Mouse (Mus musculus): ENCODE data around the gene Tk1. TPM values are rescaled to one million over a fixed set of nuclear protein-coding genes. Genes with fewer than 3 reads are reported as not detected.
"Not testable (repeated sequence)": the region's sequence is repeated elsewhere in the genome, so short reads cannot be mapped to it uniquely, and the experiment has no call there.

Gene Tk1
- polyA plus RNA-seq, 1 experiment from 2014 or later, result 12.4 TPM

DNA sequence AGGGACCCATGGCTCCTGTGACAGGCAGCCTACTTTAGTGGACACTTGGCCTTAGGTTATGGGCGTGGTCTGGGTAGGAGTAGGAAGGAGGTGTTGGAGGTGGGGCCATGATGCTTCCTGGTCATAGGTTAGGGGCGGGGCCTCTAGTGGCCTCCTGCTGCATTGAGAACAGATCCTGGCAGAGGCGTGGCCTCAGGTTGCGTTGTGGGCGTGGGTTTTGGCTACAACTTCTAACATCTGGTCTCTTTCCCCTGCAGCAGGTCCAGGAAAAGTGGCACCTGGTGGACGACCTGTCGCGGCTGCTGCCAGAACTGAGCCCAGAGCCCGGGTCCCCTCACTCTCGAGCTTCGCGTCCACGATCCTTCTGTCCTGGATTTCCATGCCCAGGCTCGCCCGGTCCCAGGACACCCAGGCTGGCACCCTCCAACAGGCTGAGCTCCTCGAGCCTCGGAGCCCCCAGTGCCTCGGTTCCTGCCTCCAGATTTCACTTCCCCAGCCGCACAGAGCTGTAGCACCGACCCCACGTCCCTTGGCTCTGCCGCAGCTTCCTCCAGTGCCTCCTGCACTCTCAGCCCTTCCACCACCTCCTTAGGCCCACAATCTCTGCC is 33.5 kb downstream of the Tk1 start:
- Histone ChIP-seq H3K36me3 (ENCODE audit: insufficient read depth, low read length) (no peaks in the 10 kb centered on the region), H3K4me1 (ENCODE audit: insufficient read depth, low read depth, low read length) (0 out of 2 replicates have a peak, but pooled peaks cover 2% of the 10 kb centered on the region), H3K9ac (replicated peaks; ENCODE audit: low read depth) (no peak overlapping the region), H3K27me3 (replicated peaks; ENCODE audit: insufficient read depth, low read length) (no peaks in the 10 kb centered on the region), H3K27ac (ENCODE audit: low read length) (peak overlapping the region; percentile 20; the same call in 1 of the 2 replicates), H3K4me2 (replicated peaks; ENCODE audit: low read depth, low read length) (peak overlapping the region; percentile 49), H3K4me3 (ENCODE audit: low read depth, low read length) (peak overlapping the region; percentile 12; the same call in 1 of the 2 replicates), H3K9me3 (ENCODE audit: low read length) (no peaks in the 10 kb centered on the region)
- TF ChIP-seq EP300 (IDR thresholded peaks at IDR 0.05) (no peak), CTCF (IDR thresholded peaks at IDR 0.05) (peak; percentile 32; the same call in 1 of the 2 replicates)
- peak; percentile 89 for ATAC-seq
- 12% methylated on average over 22 of the region's 22 CpGs for WGBS
- peak; percentile 96 for DNase-seq (ENCODE audit: low spot score)

DNA sequence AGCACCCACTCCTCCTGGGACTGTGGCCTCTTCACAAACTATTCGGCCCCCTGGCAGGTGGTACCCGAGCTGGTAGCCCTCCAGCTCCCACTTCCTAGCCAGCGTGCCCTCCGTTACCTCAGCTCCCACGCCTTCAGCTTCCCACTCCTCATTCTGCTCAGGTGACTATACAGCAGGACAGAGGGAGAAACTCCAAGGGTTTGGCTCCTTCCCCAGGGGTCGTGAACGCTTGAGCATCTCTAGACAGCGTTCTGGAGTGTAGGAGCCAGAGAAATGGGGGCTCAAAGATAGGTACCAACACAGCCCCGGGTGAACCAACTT is 34.5 kb downstream of the Tk1 start:
- Histone ChIP-seq H3K4me1 (ENCODE audit: insufficient read depth, low read depth, low read length) (0 out of 2 replicates have a peak, but pooled peaks cover 2% of the 10 kb centered on the region), H3K36me3 (ENCODE audit: insufficient read depth, low read length) (no peaks in the 10 kb centered on the region), H3K27ac (ENCODE audit: low read length) (no peak overlapping the region), H3K4me2 (replicated peaks; ENCODE audit: low read depth, low read length) (no peak overlapping the region), H3K4me3 (ENCODE audit: low read depth, low read length) (no peak overlapping the region), H3K9me3 (ENCODE audit: low read length) (no peaks in the 10 kb centered on the region), H3K9ac (replicated peaks; ENCODE audit: low read depth) (no peak overlapping the region), H3K27me3 (replicated peaks; ENCODE audit: insufficient read depth, low read length) (no peaks in the 10 kb centered on the region)
- DNase-seq (ENCODE audit: low spot score) (no peak), ATAC-seq (no peak)
- TF ChIP-seq EP300 (IDR thresholded peaks at IDR 0.05), result no peak
- TF ChIP-seq CTCF (IDR thresholded peaks at IDR 0.05), result no peak
- 91% methylated on average over 9 of the region's 9 CpGs for WGBS

DNA sequence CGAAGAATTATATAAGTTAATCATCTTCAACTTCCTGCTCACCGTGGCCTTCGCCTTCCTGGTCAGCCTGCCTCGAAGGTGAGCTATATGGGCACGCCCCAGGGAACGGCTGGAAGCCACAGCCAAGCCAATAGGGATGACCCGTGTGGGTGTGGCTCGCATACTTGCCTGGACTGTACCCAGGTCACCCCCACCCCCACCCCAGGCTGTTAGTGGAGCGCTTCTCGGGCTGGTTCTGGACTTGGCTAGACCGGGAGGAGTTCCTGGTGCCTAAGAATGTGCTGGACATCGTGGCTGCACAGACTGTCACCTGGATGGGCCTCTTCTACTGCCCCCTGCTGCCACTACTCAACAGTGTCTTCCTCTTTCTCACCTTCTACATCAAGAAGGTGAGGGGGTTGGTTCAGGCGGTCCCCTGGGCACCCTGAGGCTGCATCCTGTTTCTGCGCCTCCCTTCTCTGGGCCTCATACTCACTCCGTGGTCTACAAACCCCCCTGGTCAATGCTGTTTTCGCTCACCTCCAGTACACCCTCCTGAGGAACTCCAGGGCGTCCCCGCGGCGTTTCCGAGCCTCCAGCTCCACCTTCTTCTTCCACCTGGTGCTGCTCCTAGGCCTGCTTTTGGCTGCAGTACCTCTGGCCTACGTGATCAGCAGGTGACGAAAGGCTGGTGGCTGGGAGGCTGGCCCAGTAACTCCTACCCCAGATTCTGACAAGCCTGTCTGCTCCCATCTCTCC is 35.0 kb downstream of the Tk1 start:
- Histone ChIP-seq H3K4me3 (ENCODE audit: low read depth, low read length) (0 out of 2 replicates have a peak overlapping the region, but pooled peaks have one; percentile 5), H3K4me1 (ENCODE audit: insufficient read depth, low read depth, low read length) (0 out of 2 replicates have a peak, but pooled peaks cover 2% of the 10 kb centered on the region), H3K4me2 (replicated peaks; ENCODE audit: low read depth, low read length) (peak overlapping the region; percentile 52), H3K9ac (replicated peaks; ENCODE audit: low read depth) (no peak overlapping the region), H3K36me3 (ENCODE audit: insufficient read depth, low read length) (no peaks in the 10 kb centered on the region), H3K27me3 (replicated peaks; ENCODE audit: insufficient read depth, low read length) (no peaks in the 10 kb centered on the region), H3K27ac (ENCODE audit: low read length) (0 out of 2 replicates have a peak overlapping the region, but pooled peaks have one; percentile 38), H3K9me3 (ENCODE audit: low read length) (no peaks in the 10 kb centered on the region)
- 35% methylated on average over 20 of the region's 23 CpGs for WGBS
- TF ChIP-seq EP300 (IDR thresholded peaks at IDR 0.05), result no peak
- peak; percentile 48 for TF ChIP-seq CTCF (IDR thresholded peaks at IDR 0.05)
- ATAC-seq (peak; percentile 73), DNase-seq (ENCODE audit: low spot score) (peak; percentile 70)

DNA sequence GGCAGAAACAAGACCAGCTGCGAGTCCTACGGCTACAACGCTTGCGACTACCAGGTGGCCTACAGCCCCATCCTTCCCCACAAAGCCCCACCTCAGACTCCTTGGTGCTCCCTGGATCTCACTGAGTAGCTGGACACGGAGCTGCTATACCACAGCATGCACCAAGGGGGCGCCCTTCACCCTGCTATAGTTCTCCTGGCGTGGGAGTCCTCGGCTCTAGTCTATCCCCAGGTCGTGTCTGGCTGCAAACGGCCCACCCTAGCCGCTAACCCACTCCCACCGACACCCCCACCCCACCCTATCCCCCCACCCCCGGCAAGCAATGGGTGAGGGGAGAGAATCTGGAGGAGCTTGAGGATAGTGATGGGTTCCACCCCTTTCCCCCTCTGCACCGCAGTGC is 35.6 kb downstream of the Tk1 start:
- Histone ChIP-seq H3K9me3 (ENCODE audit: low read length) (no peaks in the 10 kb centered on the region), H3K4me2 (replicated peaks; ENCODE audit: low read depth, low read length) (peak overlapping the region; percentile 52), H3K9ac (replicated peaks; ENCODE audit: low read depth) (no peak overlapping the region), H3K27me3 (replicated peaks; ENCODE audit: insufficient read depth, low read length) (no peaks in the 10 kb centered on the region), H3K27ac (ENCODE audit: low read length) (0 out of 2 replicates have a peak overlapping the region, but pooled peaks have one; percentile 38), H3K36me3 (ENCODE audit: insufficient read depth, low read length) (no peaks in the 10 kb centered on the region), H3K4me3 (ENCODE audit: low read depth, low read length) (0 out of 2 replicates have a peak overlapping the region, but pooled peaks have one; percentile 5), H3K4me1 (ENCODE audit: insufficient read depth, low read depth, low read length) (0 out of 2 replicates have a peak, but pooled peaks cover 2% of the 10 kb centered on the region)
- 5% methylated on average over 14 of the region's 14 CpGs for WGBS
- ATAC-seq, result peak; percentile 51
- TF ChIP-seq EP300 (IDR thresholded peaks at IDR 0.05) (no peak), CTCF (IDR thresholded peaks at IDR 0.05) (peak; percentile 89)
- DNase-seq (ENCODE audit: low spot score), result peak; percentile 79

DNA sequence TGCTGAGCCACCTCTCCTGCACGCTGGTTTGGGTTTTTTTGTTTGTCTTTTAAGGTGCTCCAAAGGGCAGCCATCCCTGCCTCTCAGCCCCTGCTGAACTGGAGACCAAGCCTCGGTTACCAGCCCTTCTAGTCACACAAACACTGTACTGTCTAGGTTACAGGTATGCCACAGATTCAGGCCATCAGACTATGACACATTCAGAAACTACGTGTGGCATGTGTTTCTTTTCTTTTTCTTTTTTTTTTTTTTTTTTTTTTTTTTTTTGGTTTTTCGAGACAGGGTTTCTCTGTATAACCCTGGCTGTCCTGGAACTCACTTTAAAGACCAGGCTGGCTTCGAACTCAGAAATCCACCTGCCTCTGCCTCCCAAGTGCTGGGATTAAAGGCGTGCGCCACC is 37.4 kb downstream of the Tk1 start:
- DNase-seq (ENCODE audit: low spot score); H3K4me3 ChIP-seq (ENCODE audit: low read depth, low read length); H3K4me2 ChIP-seq (replicated peaks; ENCODE audit: low read depth, low read length); H3K4me1 ChIP-seq (ENCODE audit: insufficient read depth, low read depth, low read length); ATAC-seq; H3K9ac ChIP-seq (replicated peaks; ENCODE audit: low read depth); H3K36me3 ChIP-seq (ENCODE audit: insufficient read depth, low read length); H3K9me3 ChIP-seq (ENCODE audit: low read length); H3K27ac ChIP-seq (ENCODE audit: low read length); H3K27me3 ChIP-seq (replicated peaks; ENCODE audit: insufficient read depth, low read length): not testable (repeated sequence)
- 70% methylated on average over 7 of the region's 7 CpGs for WGBS

DNA sequence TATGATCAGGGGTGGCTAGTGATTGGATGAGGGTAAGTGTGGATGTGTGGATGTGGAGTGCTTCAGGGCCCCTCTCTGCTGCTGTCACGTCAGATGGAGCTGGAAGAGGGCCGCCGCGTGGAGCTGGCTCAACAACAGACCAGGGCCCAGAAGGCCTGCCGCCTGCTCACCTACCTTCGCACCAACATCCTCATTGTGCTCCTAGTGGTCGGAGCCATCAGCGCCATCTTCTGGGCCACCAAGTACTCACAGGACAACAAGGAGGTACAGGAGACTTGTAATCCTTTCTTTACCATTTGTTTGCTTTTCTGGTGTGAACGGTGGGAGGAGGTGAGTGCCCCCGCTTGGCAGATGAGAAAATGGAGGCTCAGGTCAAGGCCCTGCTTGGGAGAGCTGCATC is 39.6 kb downstream of the Tk1 start:
- Histone ChIP-seq H3K9ac (replicated peaks; ENCODE audit: low read depth) (no peak overlapping the region), H3K36me3 (ENCODE audit: insufficient read depth, low read length) (no peaks in the 10 kb centered on the region), H3K27ac (ENCODE audit: low read length) (no peak overlapping the region), H3K4me2 (replicated peaks; ENCODE audit: low read depth, low read length) (no peak overlapping the region), H3K9me3 (ENCODE audit: low read length) (no peaks in the 10 kb centered on the region), H3K27me3 (replicated peaks; ENCODE audit: insufficient read depth, low read length) (no peaks in the 10 kb centered on the region), H3K4me3 (ENCODE audit: low read depth, low read length) (no peak overlapping the region), H3K4me1 (ENCODE audit: insufficient read depth, low read depth, low read length) (peaks cover 18% of the 10 kb centered on the region; the same call in 1 of the 2 replicates)
- no peak for ATAC-seq
- TF ChIP-seq EP300 (IDR thresholded peaks at IDR 0.05) (no peak), CTCF (IDR thresholded peaks at IDR 0.05) (peak; percentile 86)
- WGBS, result 10% methylated on average over 10 of the region's 10 CpGs
- peak; percentile 72 for DNase-seq (ENCODE audit: low spot score)

Measured in lung, postnatal 0 days (tissue).